Mouse (Mus musculus) testis, adult 10 weeks (tissue): ENCODE measurements around the gene Klhdc2. TPM values are rescaled to one million over a fixed set of nuclear protein-coding genes. Genes with fewer than 3 reads are reported as not detected.

Source experiments
- polyA plus RNA-seq: library from polyadenylated mRNA; stranded (reverse); fragments of 350-450 nt; fragmentation: Illumina TruSeq; extraction: RNeasy Lipid Tissue Mini Kit (QIAGEN cat#74804); gene quantifications from one replicate; pipeline ENCODE4 v1.2.3, GENCODE M21; 2014; ENCODE audit warnings: low read depth, low replicate concordance

Gene Klhdc2
- 148 TPM for polyA plus RNA-seq

DNA sequence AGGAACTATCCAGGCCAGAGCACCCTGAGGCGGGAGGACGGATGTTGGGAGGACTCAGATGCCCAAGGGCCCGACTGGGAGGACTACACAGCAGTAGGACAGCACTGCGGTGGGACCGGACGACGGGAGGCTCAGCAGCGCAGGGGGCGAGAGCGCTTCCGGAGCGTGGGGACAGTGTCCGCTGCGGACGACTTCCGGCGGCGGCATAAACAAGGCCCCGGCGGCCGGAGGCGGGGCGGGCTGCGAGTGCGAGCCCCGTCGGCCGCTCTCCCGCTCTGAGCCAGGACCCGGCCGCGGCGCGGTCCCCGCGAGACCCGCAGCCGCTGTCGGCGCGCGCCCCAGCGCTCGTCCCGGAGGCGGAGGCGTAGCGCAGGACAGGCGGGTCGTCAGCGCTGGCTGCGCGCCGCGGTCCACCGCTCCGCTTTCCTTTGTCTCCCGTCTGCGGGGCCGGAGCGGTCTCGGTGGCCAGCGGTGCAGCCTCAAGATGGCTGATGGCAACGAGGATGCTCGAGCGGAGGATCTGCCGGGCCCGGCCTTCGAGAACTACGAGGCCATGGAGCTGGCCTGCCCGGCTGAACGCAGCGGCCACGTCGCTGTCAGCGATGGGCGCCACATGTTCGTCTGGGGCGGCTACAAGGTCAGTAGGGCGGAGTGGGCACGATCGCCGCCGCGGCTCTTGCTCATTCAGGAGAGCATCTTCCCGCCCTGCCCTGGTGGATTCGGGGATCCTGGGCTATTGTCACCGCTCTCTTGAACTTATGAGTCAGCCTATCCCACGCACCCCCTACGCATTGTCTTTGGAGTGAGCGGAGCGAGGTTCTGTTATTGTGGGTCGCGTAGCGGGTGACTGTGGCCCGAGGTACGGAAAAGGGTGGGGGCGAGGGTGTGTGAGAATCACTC, at the start of gene Klhdc2:
Gene Klhdc2 (plus strand): TSS at position 171 of the 900 bp plus-strand sequence.

DNA sequence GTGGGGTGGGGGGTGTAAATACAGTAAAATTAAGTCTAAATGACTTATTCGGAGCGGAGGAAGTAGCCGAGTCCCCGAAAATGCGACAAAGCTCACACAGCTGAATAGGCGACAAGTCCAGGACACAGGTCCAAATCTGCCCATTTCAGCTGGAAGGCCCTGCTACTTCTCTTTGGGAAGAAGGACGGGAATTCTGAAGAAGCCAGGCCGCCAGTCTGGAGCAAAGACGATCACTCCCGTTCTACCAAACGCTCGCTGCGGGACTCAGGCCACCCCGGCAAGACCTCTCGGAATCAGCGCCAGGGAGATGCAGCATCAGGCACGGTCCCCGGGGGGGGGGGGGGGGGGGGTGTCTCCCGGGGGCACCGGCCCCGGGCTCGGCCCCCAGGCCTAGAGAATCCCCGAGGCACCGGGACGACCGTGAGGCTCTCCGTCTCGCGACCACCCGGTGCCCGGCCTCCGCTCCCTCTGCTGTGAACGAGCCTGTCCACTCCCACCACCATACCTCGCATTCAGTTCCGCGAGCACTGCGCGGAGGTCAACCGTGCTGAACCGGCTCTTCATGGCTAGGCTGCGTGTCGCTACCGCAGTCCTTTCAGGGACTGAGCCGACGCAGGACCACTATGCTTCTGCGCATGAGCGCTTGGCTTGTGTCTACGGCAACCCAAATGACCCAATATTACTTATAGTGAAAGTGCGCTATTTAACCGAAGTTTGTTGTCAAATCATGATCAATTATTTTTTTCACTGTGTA, 60.2 kb downstream of the Klhdc2 start, which contains the start of gene Nemf:
Gene Nemf (minus strand): TSS at position 620 of the 754 bp plus-strand sequence.

Other genes with a start within 250 kb of the Klhdc2 start
- 23.1 TPM for gene Rps29, start 137.5 kb upstream of the Klhdc2 start, polyA plus RNA-seq
- 10.1 TPM for gene Lrr1, start 127.9 kb upstream of the Klhdc2 start, polyA plus RNA-seq
- gene Rpl36al, start 112.6 kb upstream of the Klhdc2 start, polyA plus RNA-seq: 117 TPM
- 54.8 TPM for gene Mgat2, start 112.5 kb upstream of the Klhdc2 start, polyA plus RNA-seq
- 19.4 TPM for gene Gm49383, start 99.6 kb upstream of the Klhdc2 start, polyA plus RNA-seq
- 4.9 TPM for gene Dnaaf2, start 98.3 kb upstream of the Klhdc2 start, polyA plus RNA-seq
- gene Gm49384, start 92.4 kb upstream of the Klhdc2 start, polyA plus RNA-seq: 46.2 TPM
- gene Pole2, start 68.5 kb upstream of the Klhdc2 start, polyA plus RNA-seq: 6.2 TPM
- gene Klhdc1, start 55.5 kb upstream of the Klhdc2 start, polyA plus RNA-seq: 53.9 TPM
- gene Nemf, start 60.5 kb downstream of the Klhdc2 start, polyA plus RNA-seq: 105 TPM
- 21.0 TPM for gene Arf6, start 75.5 kb downstream of the Klhdc2 start, polyA plus RNA-seq
- gene Gm9887, start 75.8 kb downstream of the Klhdc2 start, polyA plus RNA-seq: not detected